Mouse (Mus musculus) bone marrow macrophage, adult 2 months (primary cell): ENCODE results near the gene Rab26.

Experiments used
- CTCF ChIP-seq: IDR thresholded peaks from 2 replicates; pipeline ENCODE4 v1.5.1; 2012; ENCODE audit warnings: low read depth, mild to moderate bottlenecking, low read length, moderate library complexity
- POLR2A ChIP-seq: IDR thresholded peaks from 2 replicates; pipeline ENCODE4 v1.6.1; 2012; ENCODE audit warnings: mild to moderate bottlenecking, low read depth, low read length, borderline replicate concordance

DNA sequence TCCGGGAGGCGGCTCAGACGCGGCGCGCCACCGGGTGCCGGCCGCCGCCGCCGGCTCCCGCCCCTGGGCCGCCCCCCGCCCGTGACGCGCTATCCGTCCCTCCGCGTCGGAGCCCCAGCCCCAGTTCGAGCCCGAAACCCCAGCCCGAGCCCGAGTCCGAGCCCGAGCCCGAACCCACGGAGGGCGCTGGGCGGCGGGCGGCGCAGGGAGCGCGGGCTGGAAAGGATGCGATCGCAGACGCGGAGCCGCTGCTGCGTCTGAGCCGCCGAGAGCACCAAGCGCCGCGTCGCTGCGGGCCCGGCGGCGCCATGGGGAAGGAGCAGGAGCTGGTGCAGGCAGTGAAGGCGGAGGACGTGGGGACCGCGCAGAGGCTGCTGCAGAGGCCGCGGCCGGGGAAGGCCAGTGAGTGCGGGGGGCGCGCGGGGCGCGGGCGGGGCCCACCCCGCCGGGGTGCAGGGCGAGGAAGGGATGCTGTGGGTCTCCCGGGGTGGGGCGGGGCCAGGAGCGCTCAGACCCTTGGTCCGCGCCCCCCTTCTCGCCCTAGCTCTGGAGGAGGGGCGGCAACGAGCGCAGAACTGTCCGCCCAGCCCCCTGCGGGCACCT is 45.2 kb downstream of the Rab26 start:
- TF ChIP-seq CTCF (no peak), POLR2A (no peak)
